Mouse (Mus musculus) myocyte (in vitro differentiated cells): ENCODE data around the gene Cntn4.

ENCODE experiments used
- CEBPB ChIP-seq: IDR thresholded peaks from 2 replicates; pipeline ENCODE4 v1.6.1; 2011; ENCODE audit warnings: mild to moderate bottlenecking, moderate library complexity; ENCODE audit not compliant: poor library complexity, insufficient read depth, severe bottlenecking
- E2F4 ChIP-seq: IDR thresholded peaks from one replicate; pipeline ENCODE4 v1.6.1; 2011; ENCODE audit warnings: mild to moderate bottlenecking, control low read depth, moderate library complexity; ENCODE audit not compliant: insufficient read depth
- POLR2A ChIP-seq: IDR thresholded peaks from one replicate; pipeline ENCODE4 v1.6.1; 2011; ENCODE audit warnings: low read depth, mild to moderate bottlenecking, control low read depth, moderate library complexity; ENCODE audit not compliant: insufficient read length
- TCF3 ChIP-seq: IDR thresholded peaks from one replicate; pipeline ENCODE4 v1.6.1; 2011; ENCODE audit warnings: low read depth, control low read depth; ENCODE audit not compliant: insufficient read length

DNA sequence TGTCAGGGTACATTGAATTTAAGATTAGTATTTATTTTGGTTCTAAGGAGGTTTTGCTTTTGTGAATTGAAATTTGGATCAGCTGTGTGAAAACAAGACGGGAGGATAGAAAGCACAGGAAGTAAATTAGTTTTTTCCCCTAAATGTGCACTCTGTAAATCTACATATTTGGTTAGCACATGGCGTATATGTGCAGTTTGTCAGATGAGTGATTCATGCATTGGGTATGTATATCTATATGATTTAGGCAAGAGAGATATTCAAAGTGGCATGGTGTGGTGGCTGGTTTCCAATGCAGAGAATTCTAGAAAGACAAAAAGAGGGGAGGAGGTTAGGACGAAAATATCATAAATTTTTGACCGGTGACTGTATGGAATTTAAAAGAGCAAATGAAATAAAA lies 591.3 kb downstream of the Cntn4 start:
- TF ChIP-seq POLR2A (no peak), E2F4 (no peak), CEBPB (no peak), TCF3 (no peak)
